ENCODE assay signal across 22 mouse cellular contexts in the genomic region with DNA sequence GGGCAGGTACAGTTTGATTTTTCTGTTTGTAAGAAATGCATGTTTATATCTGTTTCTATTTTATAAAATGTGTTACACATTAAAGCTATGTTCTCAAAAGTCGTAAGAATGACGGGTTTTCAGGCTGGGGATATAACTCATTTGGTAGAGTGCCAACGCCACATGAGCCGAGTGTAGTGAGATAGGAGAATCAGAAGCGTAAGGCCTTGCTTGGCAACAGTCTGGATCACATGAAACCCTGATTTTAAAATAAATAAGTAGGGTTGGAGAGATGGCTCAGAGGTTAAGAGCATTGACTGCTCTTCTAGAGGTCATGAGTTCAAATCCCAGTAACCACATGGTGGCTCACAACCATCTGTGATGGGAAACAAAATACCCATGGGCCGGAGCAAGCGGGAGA.
DNase-seq lines count a peak whose midpoint lies in the region; ATAC-seq and TF ChIP-seq lines count a peak whose summit lies in the region.
"Had no signal": no experiment of that assay in that cellular context is flagged by ENCODE, and none has a peak within 500 bp of the region (broad histone marks: within the 10 kb centered on the region; RNA-seq: fewer than 3 reads in every experiment).

No protein-coding gene starts in this region.

- H3K79me2 ChIP-seq in MEL (ENCODE audit: control insufficient read depth, insufficient read depth, low read length, poor library complexity): no peaks in the 10 kb centered on the region

- no peak overlapping the region for H3K4me3 ChIP-seq in forebrain, embryonic 14.5 days (ENCODE audit: low read depth, low read length)
- H3K4me3 ChIP-seq in forebrain, embryonic 10.5 days: no peak overlapping the region
- H3K4me3 ChIP-seq in MEL (ENCODE audit: control insufficient read depth in 1 of 2, insufficient read depth in 1 of 2, low read depth in 2 of 2, low read length in 2 of 2): no peak overlapping the region
- H3K4me3 ChIP-seq: embryonic facial prominence, embryonic 10.5 days; embryonic facial prominence, embryonic 12.5 days; forebrain, embryonic 12.5 days; forebrain, embryonic 15.5 days had no signal

- TF ChIP-seq EP300 in MEL (IDR thresholded peaks at IDR 0.05; ENCODE audit: low read depth in 1 of 2, low read length in 2 of 2): no peak

- no peaks in the 10 kb centered on the region for H3K27me3 ChIP-seq in forebrain, embryonic 14.5 days (replicated peaks; ENCODE audit: control insufficient read depth, insufficient read depth, low read length)
- no peaks in the 10 kb centered on the region for H3K27me3 ChIP-seq in forebrain, embryonic 10.5 days (ENCODE audit: poor library complexity, severe bottlenecking)
- no peaks in the 10 kb centered on the region for H3K27me3 ChIP-seq in MEL (ENCODE audit: control insufficient read depth in 1 of 2, insufficient read depth in 2 of 2, low read length in 2 of 2)
- H3K27me3 ChIP-seq: CH12.LX; embryonic facial prominence, embryonic 12.5 days; forebrain, embryonic 12.5 days; forebrain, embryonic 15.5 days had no signal

- ATAC-seq in forebrain, embryonic 14.5 days: no peak
- peak; percentile 52; the same call in 1 of the 2 replicates for ATAC-seq in megakaryocyte-erythroid progenitor cell, adult 5-6 weeks (replicated peaks; ENCODE audit: low FRiP score, low TSS enrichment, poor library complexity, severe bottlenecking)
- ATAC-seq: CD4-positive, CD25-positive, alpha-beta regulatory T cell, adult 4 months; forebrain, embryonic 15.5 days; forebrain, postnatal 0 days had no signal

- TF ChIP-seq RAD21 in MEL (IDR thresholded peaks at IDR 0.05; ENCODE audit: low read depth, low read length): no peak

- no peak overlapping the region for H3K9ac ChIP-seq in forebrain, embryonic 14.5 days (ENCODE audit: low read length)
- no peak overlapping the region for H3K9ac ChIP-seq in MEL (ENCODE audit: control insufficient read depth, low read depth, low read length, poor library complexity, severe bottlenecking)
- H3K9ac ChIP-seq: embryonic facial prominence, embryonic 12.5 days; forebrain, embryonic 12.5 days; forebrain, embryonic 15.5 days; forebrain, postnatal 0 days had no signal

- no peak overlapping the region for H3K4me2 ChIP-seq in forebrain, embryonic 14.5 days (ENCODE audit: low read length)
- H3K4me2 ChIP-seq: embryonic facial prominence, embryonic 12.5 days; forebrain, embryonic 12.5 days; forebrain, embryonic 15.5 days had no signal

- H3K9me3 ChIP-seq in forebrain, embryonic 14.5 days (replicated peaks; ENCODE audit: control insufficient read depth, low read length): no peaks in the 10 kb centered on the region
- H3K9me3 ChIP-seq in forebrain, embryonic 10.5 days: no peaks in the 10 kb centered on the region
- H3K9me3 ChIP-seq in MEL (replicated peaks; ENCODE audit: insufficient read depth, low read length): no peaks in the 10 kb centered on the region
- H3K9me3 ChIP-seq: embryonic facial prominence, embryonic 10.5 days; embryonic facial prominence, embryonic 12.5 days; forebrain, embryonic 12.5 days; forebrain, embryonic 15.5 days; G1E had no signal

- TF ChIP-seq CTCF in MEL (IDR thresholded peaks at IDR 0.05 in 2 of 3, conservative IDR thresholded peaks at IDR 0.05 in 1 of 3; ENCODE audit: control insufficient read depth in 1 of 3, insufficient read depth in 1 of 3, low read depth in 2 of 3, low read length in 3 of 3, poor library complexity in 1 of 3, severe bottlenecking in 1 of 3): no peak

- peaks cover 27% of the 10 kb centered on the region for H3K36me3 ChIP-seq in forebrain, embryonic 14.5 days (ENCODE audit: control insufficient read depth, insufficient read depth, low read length)
- H3K36me3 ChIP-seq in forebrain, embryonic 10.5 days (replicated peaks): peaks cover 59% of the 10 kb centered on the region
- peaks cover 3 to 19% of the 10 kb centered on the region in 2 experiments for H3K36me3 ChIP-seq in MEL (ENCODE audit: control insufficient read depth in 1 of 2, insufficient read depth in 2 of 2, low read length in 2 of 2)

- H3K4me1 ChIP-seq in forebrain, embryonic 14.5 days (ENCODE audit: control insufficient read depth, insufficient read depth, low read length): no peaks in the 10 kb centered on the region
- peaks cover 4% of the 10 kb centered on the region; the same call in 1 of the 2 replicates for H3K4me1 ChIP-seq in forebrain, embryonic 10.5 days
- peaks cover 0 to 7% of the 10 kb centered on the region in 2 experiments; a peak in 2 of 4 replicates for H3K4me1 ChIP-seq in MEL (ENCODE audit: control insufficient read depth in 1 of 2, insufficient read depth in 2 of 2, low read length in 2 of 2)
- H3K4me1 ChIP-seq: embryonic facial prominence, embryonic 10.5 days; embryonic facial prominence, embryonic 12.5 days; forebrain, embryonic 15.5 days had no signal

- no peak for TF ChIP-seq POLR2A in MEL (IDR thresholded peaks at IDR 0.05; ENCODE audit: control insufficient read depth in 1 of 2, insufficient read depth in 1 of 2, low read depth in 1 of 2, low read length in 2 of 2, poor library complexity in 1 of 2)

- DNase-seq in forebrain, embryonic 14.5 days (ENCODE audit: low spot score): peak; percentile 4
- no peak for DNase-seq in forebrain, embryonic 10.5 days (ENCODE audit: extremely low spot score, low spot score)
- DNase-seq in MEL (ENCODE audit: low read depth, low spot score): no peak
- no peak for DNase-seq in thymus, postnatal 36 days
- DNase-seq: adrenal gland, adult 2 months; adrenal gland, postnatal 10 days; adrenal gland, postnatal 25 days; B cell, adult 2 months; cerebellum, adult 11-12 months; cerebellum, adult 2 months; cerebellum, adult 9-10 months; cerebellum, postnatal 10 days; cerebellum, postnatal 25 days; forebrain, postnatal 0 days had no signal

- 87% methylated on average over 7 of the region's 7 CpGs for WGBS in forebrain, embryonic 14.5 days
- 95% methylated on average over 7 of the region's 7 CpGs for WGBS in forebrain, embryonic 10.5 days

- H3K27ac ChIP-seq in forebrain, embryonic 14.5 days (ENCODE audit: low read depth, low read length): no peak overlapping the region
- no peak overlapping the region for H3K27ac ChIP-seq in forebrain, embryonic 10.5 days
- H3K27ac ChIP-seq in MEL (ENCODE audit: control insufficient read depth, low read depth, low read length): no peak overlapping the region
- H3K27ac ChIP-seq: embryonic facial prominence, embryonic 10.5 days; embryonic facial prominence, embryonic 12.5 days; forebrain, embryonic 15.5 days had no signal

TF ChIP-seq in MEL, 35 proteins besides CTCF, POLR2A, EP300 and RAD21:
- TF ChIP-seq TBP (IDR thresholded peaks at IDR 0.05; ENCODE audit: low read depth, low read length) (peak; percentile 73), MYB (IDR thresholded peaks at IDR 0.05; ENCODE audit: low read depth, low read length) (no peak), TCF12 (IDR thresholded peaks at IDR 0.05; ENCODE audit: low read depth, low read length) (0 out of 2 replicates have a peak, but pooled peaks have one; percentile 4), MAFK (IDR thresholded peaks at IDR 0.05; ENCODE audit: borderline replicate concordance, low read depth, low read length) (no peak)
